Mouse (Mus musculus) erythroblast, embryonic 14.5 days (primary cell): Measurements from ENCODE around the gene Pln. TPM values are rescaled to one million over a fixed set of nuclear protein-coding genes. Genes with fewer than 3 reads are reported as not detected.

Source experiments
- H3K27me3 ChIP-seq: 2 replicates; pipeline ENCODE4 v1.6.1; 2012; ENCODE audit warnings: inconsistent platforms; ENCODE audit not compliant: control insufficient read depth
- H3K36me3 ChIP-seq: 2 replicates; pipeline ENCODE4 v1.6.1; 2012; ENCODE audit warnings: mild to moderate bottlenecking, inconsistent platforms; ENCODE audit not compliant: control insufficient read depth
- H3K4me1 ChIP-seq: 2 replicates; pipeline ENCODE4 v1.6.1; 2012; ENCODE audit warnings: inconsistent platforms; ENCODE audit not compliant: control insufficient read depth
- H3K4me3 ChIP-seq: replicated peaks from 2 replicates; pipeline ENCODE3; 2012; ENCODE audit warnings: moderate library complexity, mild to moderate bottlenecking, inconsistent platforms
- H3K9me3 ChIP-seq: 2 replicates; pipeline ENCODE4 v1.6.1; 2012; ENCODE audit warnings: low read length, inconsistent platforms, mixed read lengths; ENCODE audit not compliant: control insufficient read depth
- GATA1 ChIP-seq: IDR thresholded peaks from 2 replicates; pipeline ENCODE4 v1.6.1; 2012; ENCODE audit warnings: low read length, inconsistent platforms, mixed read lengths
- TAL1 ChIP-seq: IDR thresholded peaks from 3 replicates; pipeline ENCODE4 v1.6.1; 2012; ENCODE audit warnings: low read length, inconsistent platforms, mixed read lengths
- polyA plus RNA-seq: library from polyadenylated mRNA; stranded (reverse); fragments of >175 nt; gene quantifications from 2 replicates; pipeline ENCODE4 v1.2.3, GENCODE M21; 2012

Gene Pln
- polyA plus RNA-seq, 1 experiment = not detected

DNA sequence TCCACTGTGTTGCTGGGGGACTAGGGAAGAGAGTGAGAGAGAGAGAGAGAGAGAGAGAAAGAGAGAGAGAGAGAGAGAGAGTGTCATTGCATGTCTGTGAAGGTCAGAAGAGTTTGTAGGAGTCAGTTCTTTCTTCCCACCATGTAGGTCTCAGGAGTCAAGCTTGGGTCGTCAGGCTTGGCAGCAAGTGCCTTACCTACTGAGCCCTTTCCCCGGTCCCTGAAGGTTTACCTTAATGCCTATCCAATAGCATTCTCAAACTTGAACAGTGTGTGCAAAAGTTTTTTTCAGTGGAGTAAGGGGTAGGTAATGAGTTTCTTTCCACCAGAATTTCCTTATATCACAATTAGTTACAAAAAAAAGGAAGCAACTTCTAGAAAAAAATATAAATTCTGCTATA lies 1.6 kb downstream of the Pln start:
- peaks cover 34% of the 10 kb centered on the region for H3K4me1 ChIP-seq
- H3K9me3 ChIP-seq = no peaks in the 10 kb centered on the region
- TF ChIP-seq TAL1 (no peak), GATA1 (no peak)
- H3K36me3 ChIP-seq = no peaks in the 10 kb centered on the region
- no peak overlapping the region for H3K4me3 ChIP-seq
- H3K27me3 ChIP-seq = no peaks in the 10 kb centered on the region

DNA sequence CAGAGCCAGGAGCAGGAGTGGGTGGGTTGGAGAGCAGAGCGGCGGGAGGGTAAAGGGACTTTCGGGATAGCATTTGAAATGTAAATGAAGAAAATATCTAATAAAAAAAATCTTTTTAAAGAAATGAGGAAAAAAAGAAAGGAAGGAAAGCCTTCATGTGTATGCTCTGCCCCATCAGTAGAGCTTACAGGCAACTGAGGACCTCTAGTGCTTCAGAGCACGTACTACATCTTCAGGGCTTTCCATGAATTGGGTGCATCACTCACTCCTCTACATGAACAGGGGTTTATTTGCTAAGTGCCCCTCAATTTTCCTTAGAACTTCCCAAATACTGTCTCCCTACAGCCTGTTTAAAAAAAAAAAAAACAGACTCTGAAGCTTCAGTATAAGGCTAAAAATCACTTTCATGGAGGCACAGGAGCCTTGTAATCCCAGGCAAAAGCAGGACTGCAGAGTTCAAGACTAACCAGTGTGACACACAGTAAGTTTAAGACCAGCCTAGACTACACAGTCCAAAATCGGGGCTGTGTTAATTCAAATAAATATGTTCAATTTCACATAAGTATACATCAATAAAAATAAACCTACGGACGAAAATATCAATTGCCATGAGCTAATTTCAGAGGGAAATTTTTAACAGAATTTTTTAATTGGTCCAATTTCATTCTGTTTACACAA lies 4.0 kb downstream of the Pln start:
- no peak for TF ChIP-seq GATA1
- no peak for TF ChIP-seq TAL1
- no peaks in the 10 kb centered on the region for H3K9me3 ChIP-seq

DNA sequence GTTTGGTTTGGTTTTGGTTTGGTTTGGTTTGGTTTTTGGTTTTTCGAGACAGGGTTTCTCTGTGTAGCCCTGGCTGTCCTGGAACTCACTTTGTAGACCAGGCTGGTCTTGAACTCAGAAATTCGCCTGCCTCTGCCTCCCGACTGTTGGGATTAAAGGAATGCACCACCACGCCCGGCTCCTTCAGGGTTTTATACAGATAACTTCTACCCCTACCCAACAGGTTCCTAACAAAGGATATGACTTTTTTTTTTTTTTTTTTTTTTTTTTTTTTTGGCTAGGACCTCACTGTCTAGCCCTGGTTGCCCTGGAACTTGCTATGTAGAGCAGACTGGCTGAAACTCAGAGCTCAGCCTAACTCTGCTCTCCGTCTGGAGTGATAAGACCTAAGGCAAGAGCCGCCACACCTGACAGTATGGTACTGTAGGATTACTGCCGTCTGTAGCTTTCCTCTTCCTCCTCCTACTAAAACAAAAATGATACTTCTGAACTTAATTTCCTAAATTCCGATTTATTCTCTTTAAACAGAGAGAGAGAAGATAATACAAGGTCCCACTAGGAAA lies 4.8 kb downstream of the Pln start:
- Histone ChIP-seq H3K9me3 (no peaks in the 10 kb centered on the region), H3K4me3 (no peak overlapping the region), H3K36me3 (no peaks in the 10 kb centered on the region; the same call in 1 of the 2 replicates), H3K4me1 (peaks cover 7% of the 10 kb centered on the region), H3K27me3 (no peaks in the 10 kb centered on the region)
- TF ChIP-seq TAL1 = no peak
- TF ChIP-seq GATA1 = no peak

More for the DNA sequence above, 4.0 kb downstream of the Pln start:
- H3K4me3 ChIP-seq = no peak overlapping the region
- H3K27me3 ChIP-seq = no peaks in the 10 kb centered on the region
- no peaks in the 10 kb centered on the region for H3K36me3 ChIP-seq
- H3K4me1 ChIP-seq = peaks cover 13% of the 10 kb centered on the region

DNA sequence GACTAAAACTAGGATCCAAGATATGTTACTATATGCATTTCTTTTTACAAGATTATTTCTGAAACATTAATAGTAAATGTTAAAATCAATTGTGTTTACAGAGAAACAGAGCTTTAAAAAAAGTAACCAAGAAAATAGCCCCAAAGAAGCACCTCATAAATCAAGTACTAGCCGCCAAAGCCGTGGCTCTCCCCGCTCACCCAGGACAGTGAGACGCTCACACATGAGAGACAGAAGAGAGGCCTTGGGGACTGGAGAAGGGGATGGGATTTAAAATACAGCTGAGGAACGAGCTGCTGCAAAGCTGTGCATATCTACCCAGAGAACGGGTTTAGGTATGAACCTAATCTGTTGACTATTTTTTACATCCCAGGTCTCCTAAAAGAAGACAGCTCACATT lies 5.9 kb downstream of the Pln start:
- TF ChIP-seq TAL1 (no peak), GATA1 (no peak)

DNA sequence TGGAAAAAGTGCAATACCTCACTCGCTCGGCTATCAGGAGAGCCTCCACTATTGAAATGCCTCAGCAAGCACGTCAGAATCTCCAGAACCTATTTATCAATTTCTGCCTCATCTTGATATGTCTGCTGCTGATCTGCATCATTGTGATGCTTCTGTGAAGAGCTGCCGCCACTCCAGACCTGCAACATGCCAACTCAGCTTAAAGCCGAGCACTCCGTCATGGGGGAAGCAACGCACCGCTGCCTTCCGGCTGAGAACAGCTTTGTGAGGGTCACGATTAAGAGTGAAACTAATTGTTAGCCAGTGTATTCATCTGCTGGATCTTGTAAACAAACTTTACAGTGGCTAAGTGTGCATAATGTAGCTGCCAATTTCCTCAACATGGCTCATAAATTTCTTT lies 6.4 kb downstream of the Pln start:
- Histone ChIP-seq H3K4me3 (no peak overlapping the region), H3K27me3 (no peaks in the 10 kb centered on the region), H3K4me1 (peaks cover 3% of the 10 kb centered on the region), H3K36me3 (peaks cover 4% of the 10 kb centered on the region), H3K9me3 (no peaks in the 10 kb centered on the region)
- TF ChIP-seq GATA1 = no peak
- no peak for TF ChIP-seq TAL1

More for the DNA sequence above, 5.9 kb downstream of the Pln start:
- Histone ChIP-seq H3K27me3 (no peaks in the 10 kb centered on the region), H3K4me1 (peaks cover 3% of the 10 kb centered on the region), H3K4me3 (no peak overlapping the region), H3K36me3 (peaks cover under 1% of the 10 kb centered on the region; the same call in 1 of the 2 replicates), H3K9me3 (no peaks in the 10 kb centered on the region)

DNA sequence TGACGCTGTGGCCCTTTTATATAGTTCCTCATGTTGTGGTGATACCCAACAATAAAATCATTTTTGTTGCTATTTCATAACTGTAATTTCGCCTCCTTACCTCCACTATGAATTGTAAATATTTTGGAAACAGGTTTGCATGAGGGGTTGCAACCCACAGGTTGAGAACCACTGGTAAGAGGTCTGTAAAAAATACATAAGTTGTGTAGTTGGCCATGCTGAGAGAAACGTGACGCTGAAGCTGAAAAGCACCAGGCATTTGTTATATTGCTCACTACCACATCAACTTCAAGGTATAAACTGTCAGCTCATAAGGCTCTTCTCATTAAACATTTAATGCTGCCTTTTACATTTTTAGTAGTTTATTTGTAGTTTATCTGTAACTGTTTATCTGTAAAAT lies 8.0 kb downstream of the Pln start:
- H3K36me3 ChIP-seq = peaks cover 5% of the 10 kb centered on the region
- no peak overlapping the region for H3K4me3 ChIP-seq
- H3K9me3 ChIP-seq = no peaks in the 10 kb centered on the region
- no peaks in the 10 kb centered on the region for H3K27me3 ChIP-seq
- no peak for TF ChIP-seq GATA1
- no peak for TF ChIP-seq TAL1
- H3K4me1 ChIP-seq = peaks cover 8% of the 10 kb centered on the region

DNA sequence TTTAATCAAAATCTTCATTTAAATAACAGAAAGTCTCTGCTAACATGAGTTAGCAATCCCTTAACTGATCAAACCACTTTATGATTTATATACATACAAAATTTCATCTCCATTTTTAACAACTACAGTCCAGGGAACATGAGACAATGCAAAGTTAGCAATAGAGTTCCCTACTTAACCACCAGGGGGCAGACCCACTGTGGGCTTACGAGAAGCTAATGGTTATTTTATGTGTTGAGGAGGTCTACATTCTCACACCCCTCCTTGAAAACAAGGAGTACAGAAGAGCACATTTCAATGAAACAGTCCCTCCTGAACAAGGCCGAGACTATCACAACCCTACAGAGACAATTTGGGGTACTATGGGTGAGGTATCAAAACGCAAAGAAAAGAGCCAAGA lies 9.0 kb downstream of the Pln start:
- Histone ChIP-seq H3K27me3 (no peaks in the 10 kb centered on the region), H3K9me3 (no peaks in the 10 kb centered on the region), H3K4me1 (peaks cover 8% of the 10 kb centered on the region), H3K36me3 (peaks cover 5% of the 10 kb centered on the region), H3K4me3 (no peak overlapping the region)
- TF ChIP-seq TAL1 (no peak), GATA1 (no peak)

DNA sequence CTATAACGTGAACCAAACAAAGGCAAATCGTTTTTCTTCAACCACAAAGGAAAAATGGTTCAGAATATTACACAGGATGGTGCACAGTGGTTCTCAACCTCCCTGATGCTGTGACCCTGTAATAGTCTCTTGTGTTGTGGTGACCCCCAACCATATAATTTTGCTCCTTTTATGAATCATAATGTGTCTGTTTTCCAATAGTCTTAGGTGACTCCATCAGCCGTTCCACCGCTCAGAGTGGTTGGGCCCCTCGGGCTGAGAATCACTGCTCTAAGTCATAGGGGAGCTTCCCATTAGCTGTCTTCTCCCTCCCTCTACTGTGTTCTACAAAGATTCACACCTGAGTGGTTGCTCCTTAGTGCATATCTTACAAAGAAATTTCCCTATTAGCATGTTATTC lies 9.4 kb downstream of the Pln start:
- H3K36me3 ChIP-seq = peaks cover 5% of the 10 kb centered on the region

DNA sequence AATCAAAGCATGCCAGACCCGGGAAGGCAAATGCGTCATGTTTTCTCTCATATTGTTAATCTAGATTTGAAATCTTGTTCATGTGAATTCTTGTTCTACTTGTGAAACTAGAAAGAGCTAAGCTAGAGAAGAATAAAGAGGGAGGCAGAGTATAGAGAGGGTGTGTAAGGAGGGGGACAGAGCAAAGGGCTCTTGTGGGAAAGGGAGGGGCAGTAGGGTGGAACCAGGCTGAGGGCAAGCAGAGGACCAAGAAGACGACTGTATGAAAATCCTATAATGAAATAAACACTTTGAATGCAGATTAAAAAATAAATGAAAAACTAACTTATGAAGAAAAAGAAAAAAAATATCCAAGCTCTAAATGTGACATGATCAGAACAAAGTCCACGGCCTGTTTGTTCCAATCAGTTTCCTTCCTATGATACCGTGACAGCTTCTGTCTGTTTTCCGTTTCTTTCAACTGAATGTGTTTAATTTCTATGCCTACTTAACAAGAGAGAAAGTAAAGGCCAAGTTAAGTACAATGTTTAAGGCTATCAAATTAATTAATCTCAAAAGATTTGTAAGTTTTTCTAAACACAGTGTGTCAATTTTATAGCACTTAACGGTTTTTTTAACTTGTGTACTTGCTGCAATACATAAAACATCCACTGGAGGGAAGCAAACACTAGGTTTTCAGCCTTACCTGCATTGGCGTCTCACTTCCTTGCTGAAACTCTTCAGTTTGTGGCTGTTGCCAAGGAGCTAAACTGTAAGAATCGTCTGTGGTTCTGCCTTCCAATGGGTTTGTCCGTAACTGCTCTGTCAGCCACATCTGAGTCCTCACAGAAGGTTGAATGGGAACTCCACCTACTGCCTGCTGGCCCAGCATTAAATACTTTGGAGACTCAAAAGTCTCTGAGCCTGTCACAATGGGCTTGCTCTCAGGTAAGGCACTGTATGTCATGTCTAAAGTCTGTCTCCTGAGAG lies 10.6 kb downstream of the Pln start:
- Histone ChIP-seq H3K27me3 (no peaks in the 10 kb centered on the region), H3K9me3 (no peaks in the 10 kb centered on the region), H3K4me3 (no peak overlapping the region), H3K36me3 (peaks cover 5% of the 10 kb centered on the region), H3K4me1 (peaks cover 6% of the 10 kb centered on the region)
- no peak for TF ChIP-seq TAL1
- no peak for TF ChIP-seq GATA1

More for the DNA sequence above, 9.4 kb downstream of the Pln start:
- H3K9me3 ChIP-seq = no peaks in the 10 kb centered on the region
- no peak for TF ChIP-seq GATA1
- no peak for TF ChIP-seq TAL1
- H3K27me3 ChIP-seq = no peaks in the 10 kb centered on the region
- H3K4me3 ChIP-seq = no peak overlapping the region
- H3K4me1 ChIP-seq = peaks cover 8% of the 10 kb centered on the region
